Mouse (Mus musculus): ENCODE measurements around the gene C1ra. TPM values are rescaled to one million over a fixed set of nuclear protein-coding genes. Genes with fewer than 3 reads are reported as not detected.
"Not testable (repeated sequence)": the region's sequence is repeated elsewhere in the genome, so short reads cannot be mapped to it uniquely, and the experiment has no call there.

Gene C1ra
- polyA plus RNA-seq, 1 experiment from 2014 or later = 7.5 TPM

GRCm38 (mm10) chr6:124542284-124542683 is 30.1 kb downstream of the C1ra start, which contains the start of gene C1s1:
Gene C1s1, minus strand, starts transcription at chr6:124542359.
- not testable (repeated sequence) for H3K36me3 ChIP-seq (ENCODE audit: control insufficient read depth, insufficient read depth); H3K4me2 ChIP-seq (replicated peaks; ENCODE audit: low read depth)

DNA sequence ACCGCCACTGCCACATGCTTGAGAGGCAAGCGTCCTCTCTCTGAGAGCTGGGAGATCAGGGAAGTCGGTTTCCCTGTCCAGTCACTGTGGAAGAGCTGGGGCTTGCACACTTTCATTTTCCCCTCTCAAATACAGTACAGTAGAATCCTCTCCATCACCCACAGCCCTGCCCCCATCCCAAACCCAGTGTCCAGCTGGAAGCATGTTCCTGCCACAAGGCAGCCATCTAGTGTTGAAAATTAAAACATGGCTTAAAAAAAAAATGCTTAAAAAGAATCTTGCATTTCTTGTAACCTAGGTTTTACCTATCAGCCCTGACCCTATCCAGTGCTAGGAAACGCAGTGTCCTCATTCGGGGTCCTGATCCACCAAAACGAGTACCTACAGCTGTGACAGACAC is 32.3 kb downstream of the C1ra start:
- H3K9ac ChIP-seq (ENCODE audit: low read depth, low read length) = no peak overlapping the region
- H3K4me2 ChIP-seq (replicated peaks; ENCODE audit: low read depth) = no peak overlapping the region
- no peaks in the 10 kb centered on the region for H3K9me3 ChIP-seq (ENCODE audit: control insufficient read depth)
- WGBS = 83% methylated on average over 5 of the region's 6 CpGs
- ATAC-seq = no peak
- no peak overlapping the region for H3K4me3 ChIP-seq (ENCODE audit: low read depth, low read length)
- no peaks in the 10 kb centered on the region for H3K27me3 ChIP-seq (replicated peaks; ENCODE audit: control insufficient read depth, insufficient read depth, low read length)
- TF ChIP-seq CTCF (IDR thresholded peaks at IDR 0.05; ENCODE audit: low read depth) = peak; percentile 56
- H3K4me1 ChIP-seq (replicated peaks; ENCODE audit: control insufficient read depth, insufficient read depth, low read length) = no peaks in the 10 kb centered on the region
- H3K36me3 ChIP-seq (ENCODE audit: control insufficient read depth, insufficient read depth) = no peaks in the 10 kb centered on the region
- H3K27ac ChIP-seq (ENCODE audit: low read depth, low read length) = no peak overlapping the region

More at GRCm38 (mm10) chr6:124542284-124542683, 30.1 kb downstream of the C1ra start, which contains the start of gene C1s1:
- not testable (repeated sequence) for H3K4me1 ChIP-seq (replicated peaks; ENCODE audit: control insufficient read depth, insufficient read depth, low read length); H3K9ac ChIP-seq (ENCODE audit: low read depth, low read length); H3K4me3 ChIP-seq (ENCODE audit: low read depth, low read length); H3K27me3 ChIP-seq (replicated peaks; ENCODE audit: control insufficient read depth, insufficient read depth, low read length); H3K27ac ChIP-seq (ENCODE audit: low read depth, low read length); H3K9me3 ChIP-seq (ENCODE audit: control insufficient read depth)
- WGBS = 0% methylated on average over 1 of the region's 1 CpGs
- peak; percentile 70 for TF ChIP-seq CTCF (IDR thresholded peaks at IDR 0.05; ENCODE audit: low read depth)
- peak; percentile 49; the same call in 1 of the 2 replicates for ATAC-seq

DNA sequence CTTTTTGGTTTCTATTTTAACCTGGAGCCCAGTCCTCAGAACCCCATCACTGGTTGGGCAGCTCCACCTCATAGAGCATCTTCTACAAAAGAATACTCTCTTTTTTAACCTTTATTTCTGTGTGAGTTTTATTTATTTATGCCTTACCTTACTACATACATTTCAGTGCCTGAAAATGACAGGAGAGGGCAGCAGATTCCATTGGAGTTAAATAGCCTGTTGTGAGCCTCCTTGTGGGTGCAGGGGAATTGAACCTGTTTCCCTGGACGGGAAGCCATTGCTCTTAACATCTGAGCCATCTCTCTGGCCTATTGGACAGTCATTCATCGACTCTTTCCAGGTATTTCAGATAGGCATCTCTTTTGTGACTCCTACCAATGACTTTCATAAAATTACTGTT is 33.2 kb downstream of the C1ra start:
- H3K27me3 ChIP-seq (replicated peaks; ENCODE audit: control insufficient read depth, insufficient read depth, low read length) = no peaks in the 10 kb centered on the region
- WGBS = 69% methylated on average over 2 of the region's 2 CpGs

DNA sequence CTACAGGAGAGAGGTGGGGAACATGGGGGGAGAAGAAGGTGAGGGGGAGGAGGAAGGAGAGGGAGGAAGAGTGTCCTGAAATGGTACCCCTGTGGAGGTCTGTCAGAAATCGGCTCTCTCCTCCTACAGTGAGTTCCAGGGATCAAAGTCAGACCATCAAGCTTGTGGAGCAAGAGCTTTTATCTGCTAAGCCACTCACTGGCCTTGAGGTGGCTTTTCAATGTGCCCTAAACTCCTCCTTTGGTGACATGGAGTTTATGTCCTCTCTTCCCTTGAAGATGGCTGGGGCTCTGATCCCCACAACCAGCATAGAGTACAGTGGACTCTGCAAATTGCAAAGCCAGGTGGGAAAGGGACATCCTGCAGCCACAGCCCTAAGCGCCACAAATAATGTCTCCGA is 35.8 kb downstream of the C1ra start:
- WGBS = 94% methylated on average over 2 of the region's 3 CpGs
- H3K4me3 ChIP-seq (ENCODE audit: low read depth, low read length); H3K9ac ChIP-seq (ENCODE audit: low read depth, low read length); H3K27me3 ChIP-seq (replicated peaks; ENCODE audit: control insufficient read depth, insufficient read depth, low read length); H3K36me3 ChIP-seq (ENCODE audit: control insufficient read depth, insufficient read depth); ATAC-seq; H3K4me2 ChIP-seq (replicated peaks; ENCODE audit: low read depth); H3K9me3 ChIP-seq (ENCODE audit: control insufficient read depth); H3K4me1 ChIP-seq (replicated peaks; ENCODE audit: control insufficient read depth, insufficient read depth, low read length); H3K27ac ChIP-seq (ENCODE audit: low read depth, low read length): not testable (repeated sequence)

More for the DNA sequence above, 33.2 kb downstream of the C1ra start:
- Histone ChIP-seq H3K9me3 (ENCODE audit: control insufficient read depth) (no peaks in the 10 kb centered on the region), H3K36me3 (ENCODE audit: control insufficient read depth, insufficient read depth) (no peaks in the 10 kb centered on the region), H3K9ac (ENCODE audit: low read depth, low read length) (no peak overlapping the region), H3K4me2 (replicated peaks; ENCODE audit: low read depth) (no peak overlapping the region), H3K4me3 (ENCODE audit: low read depth, low read length) (no peak overlapping the region), H3K4me1 (replicated peaks; ENCODE audit: control insufficient read depth, insufficient read depth, low read length) (no peaks in the 10 kb centered on the region), H3K27ac (ENCODE audit: low read depth, low read length) (no peak overlapping the region)
- peak; percentile 46 for TF ChIP-seq CTCF (IDR thresholded peaks at IDR 0.05; ENCODE audit: low read depth)
- ATAC-seq = no peak

DNA sequence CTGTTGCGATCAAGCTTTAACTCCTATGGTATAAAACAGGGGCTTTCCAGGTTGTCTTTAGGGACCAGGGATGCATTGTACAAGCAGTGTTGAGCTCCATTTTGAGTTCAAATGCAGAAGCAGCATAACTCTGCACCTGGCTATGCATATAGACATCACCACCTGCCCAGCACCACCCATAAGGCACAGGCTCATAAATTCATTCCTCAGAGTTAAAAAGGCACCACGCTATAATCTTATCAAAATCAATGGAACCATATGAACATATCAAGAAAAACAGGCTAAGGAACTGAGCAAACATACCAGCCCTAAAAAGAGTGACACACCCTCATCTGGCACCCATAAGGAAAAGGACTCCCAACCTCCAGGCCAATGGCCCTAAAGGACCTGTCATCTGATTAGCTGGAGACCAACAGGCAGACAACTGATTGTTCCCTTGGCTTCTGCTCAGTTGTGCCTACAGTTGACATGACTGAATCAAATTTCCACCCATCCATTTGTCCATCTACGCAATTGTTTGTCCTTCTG is 36.9 kb downstream of the C1ra start:
- Histone ChIP-seq H3K27me3 (replicated peaks; ENCODE audit: control insufficient read depth, insufficient read depth, low read length) (no peaks in the 10 kb centered on the region), H3K9me3 (ENCODE audit: control insufficient read depth) (peaks cover 5% of the 10 kb centered on the region; the same call in 1 of the 2 replicates), H3K36me3 (ENCODE audit: control insufficient read depth, insufficient read depth) (no peaks in the 10 kb centered on the region), H3K4me2 (replicated peaks; ENCODE audit: low read depth) (no peak overlapping the region), H3K4me3 (ENCODE audit: low read depth, low read length) (no peak overlapping the region), H3K9ac (ENCODE audit: low read depth, low read length) (no peak overlapping the region), H3K27ac (ENCODE audit: low read depth, low read length) (no peak overlapping the region), H3K4me1 (replicated peaks; ENCODE audit: control insufficient read depth, insufficient read depth, low read length) (no peaks in the 10 kb centered on the region)
- TF ChIP-seq CTCF (IDR thresholded peaks at IDR 0.05; ENCODE audit: low read depth) = no peak
- 60% methylated on average over 3 of the region's 3 CpGs for WGBS
- ATAC-seq = peak; percentile 90

- no peak for TF ChIP-seq CTCF (IDR thresholded peaks at IDR 0.05; ENCODE audit: low read depth)
- 66% methylated on average over 22 of the region's 22 CpGs for WGBS
- H3K4me3 ChIP-seq (ENCODE audit: low read depth, low read length) = no peak overlapping the region
- no peak for ATAC-seq
- no peak overlapping the region for H3K9ac ChIP-seq (ENCODE audit: low read depth, low read length)
- peaks cover 5% of the 10 kb centered on the region; the same call in 1 of the 2 replicates for H3K9me3 ChIP-seq (ENCODE audit: control insufficient read depth)
- H3K36me3 ChIP-seq (ENCODE audit: control insufficient read depth, insufficient read depth) = no peaks in the 10 kb centered on the region
- H3K4me2 ChIP-seq (replicated peaks; ENCODE audit: low read depth) = no peak overlapping the region
- H3K27me3 ChIP-seq (replicated peaks; ENCODE audit: control insufficient read depth, insufficient read depth, low read length) = no peaks in the 10 kb centered on the region
- H3K4me1 ChIP-seq (replicated peaks; ENCODE audit: control insufficient read depth, insufficient read depth, low read length) = no peaks in the 10 kb centered on the region
- no peak overlapping the region for H3K27ac ChIP-seq (ENCODE audit: low read depth, low read length)
These were observed 40.6 kb downstream of the C1ra start for GRCm38 (mm10) chr6:124552766-124553165.

GRCm38 (mm10) chr6:124555956-124556355 is 43.8 kb downstream of the C1ra start:
- WGBS = 79% methylated on average over 2 of the region's 2 CpGs

DNA sequence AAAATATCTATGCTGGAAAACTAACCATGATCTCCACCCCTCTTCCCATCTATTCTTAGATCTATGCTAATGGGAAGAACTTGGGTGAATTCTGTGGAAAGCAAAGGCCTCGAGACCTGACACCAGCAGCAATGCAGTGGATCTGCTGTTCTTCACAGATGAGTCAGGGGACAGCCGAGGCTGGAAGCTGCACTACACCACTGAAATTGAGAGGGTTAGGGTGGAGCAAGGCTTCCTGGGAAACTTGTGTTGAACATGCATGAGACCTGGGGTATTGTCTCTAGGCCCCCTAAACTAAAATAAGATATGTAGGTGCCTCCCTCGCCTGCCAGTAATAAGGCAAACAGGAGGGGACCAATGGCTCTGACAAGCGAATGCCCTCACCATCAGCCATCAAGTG is 49.0 kb downstream of the C1ra start:
- ATAC-seq; H3K4me3 ChIP-seq (ENCODE audit: low read depth, low read length); H3K27me3 ChIP-seq (replicated peaks; ENCODE audit: control insufficient read depth, insufficient read depth, low read length); H3K36me3 ChIP-seq (ENCODE audit: control insufficient read depth, insufficient read depth); H3K27ac ChIP-seq (ENCODE audit: low read depth, low read length); H3K4me1 ChIP-seq (replicated peaks; ENCODE audit: control insufficient read depth, insufficient read depth, low read length); H3K9ac ChIP-seq (ENCODE audit: low read depth, low read length); H3K9me3 ChIP-seq (ENCODE audit: control insufficient read depth); H3K4me2 ChIP-seq (replicated peaks; ENCODE audit: low read depth): not testable (repeated sequence)
- 86% methylated on average over 4 of the region's 4 CpGs for WGBS

More at GRCm38 (mm10) chr6:124555956-124556355, 43.8 kb downstream of the C1ra start:
- H3K27ac ChIP-seq (ENCODE audit: low read depth, low read length); H3K4me2 ChIP-seq (replicated peaks; ENCODE audit: low read depth); H3K4me1 ChIP-seq (replicated peaks; ENCODE audit: control insufficient read depth, insufficient read depth, low read length); H3K36me3 ChIP-seq (ENCODE audit: control insufficient read depth, insufficient read depth); H3K9ac ChIP-seq (ENCODE audit: low read depth, low read length); ATAC-seq; H3K9me3 ChIP-seq (ENCODE audit: control insufficient read depth); H3K27me3 ChIP-seq (replicated peaks; ENCODE audit: control insufficient read depth, insufficient read depth, low read length); H3K4me3 ChIP-seq (ENCODE audit: low read depth, low read length): not testable (repeated sequence)

DNA sequence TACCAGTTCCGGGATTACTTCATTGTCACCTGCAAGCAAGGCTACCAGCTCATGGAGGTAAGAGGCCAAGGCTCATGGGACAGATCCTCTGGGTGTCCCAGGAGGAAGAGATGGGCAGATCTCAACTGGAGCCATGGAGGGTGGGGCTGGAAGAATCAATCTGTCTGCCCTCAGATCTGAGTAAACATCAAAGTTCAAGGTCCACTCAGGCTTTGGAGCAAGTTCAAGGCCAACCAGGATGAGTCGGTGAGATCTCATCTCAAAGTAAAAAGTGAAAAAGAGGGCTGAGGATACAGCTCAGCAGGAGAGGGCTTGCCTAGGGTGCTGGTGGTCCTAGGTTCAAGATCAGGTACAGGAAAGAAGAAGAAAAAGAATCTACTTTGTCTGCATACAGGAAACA is 49.4 kb downstream of the C1ra start:
- H3K36me3 ChIP-seq (ENCODE audit: control insufficient read depth, insufficient read depth); H3K27me3 ChIP-seq (replicated peaks; ENCODE audit: control insufficient read depth, insufficient read depth, low read length); H3K4me3 ChIP-seq (ENCODE audit: low read depth, low read length); H3K9ac ChIP-seq (ENCODE audit: low read depth, low read length); H3K4me1 ChIP-seq (replicated peaks; ENCODE audit: control insufficient read depth, insufficient read depth, low read length); H3K9me3 ChIP-seq (ENCODE audit: control insufficient read depth); H3K4me2 ChIP-seq (replicated peaks; ENCODE audit: low read depth); H3K27ac ChIP-seq (ENCODE audit: low read depth, low read length); ATAC-seq: not testable (repeated sequence)
- 85% methylated on average over 2 of the region's 2 CpGs for WGBS

Data from intestine, postnatal 0 days (tissue).